Mouse (Mus musculus) liver, embryonic 14.5 days (tissue): ENCODE measurements at regions not wholly inside any gene's neighbourhood (a gene's known extent, or its start where the extent isn't known, plus 50 kb on each side); places are given as distances from the start of the nearest gene placed in this dataset.

Experiments
- ATAC-seq: fragments of 200-750 bp; cut with Nextera tagmentation; 2 replicates; pipeline ENCODE4 v1.8.0; 2017; ENCODE audit warnings: moderate number of reproducible peaks, mild to moderate bottlenecking, moderate library complexity; ENCODE audit not compliant: insufficient read depth
- DNase-seq, 3 experiments: peaks; one replicate each; pipeline ENCODE4 v3.0.0-alpha.2; 2012 to 2013; ENCODE audit warnings: low read depth in 3 of 3, low spot score in 3 of 3
- H3K27ac ChIP-seq: fragments of 300-500 bp; sonication (generic); 2 replicates; pipeline ENCODE4 v1.5.1; 2014; ENCODE audit warnings: moderate library complexity, mild to moderate bottlenecking, control low read depth, inconsistent platforms
- H3K27me3 ChIP-seq: fragments of 300-500 bp; sonication (generic); 2 replicates; pipeline ENCODE4 v1.6.1; 2014; ENCODE audit warnings: mild to moderate bottlenecking, low read length, moderate library complexity; ENCODE audit not compliant: control insufficient read depth, insufficient read depth
- H3K36me3 ChIP-seq: fragments of 300-500 bp; sonication (generic); replicated peaks from 2 replicates; pipeline ENCODE4 v1.6.1; 2014; ENCODE audit warnings: low read depth; ENCODE audit not compliant: control insufficient read depth, insufficient read depth
- H3K4me1 ChIP-seq, 2 experiments: fragments of 200-500 bp in 1 of 2; fragments of 300-500 bp in 1 of 2; sonication (generic) in 1 of 2; replicated peaks; 2 replicates each; pipeline ENCODE4 v1.6.1; 2012 to 2014; ENCODE audit warnings: antibody characterized with exemption in 1 of 2, inconsistent platforms in 1 of 2, low read length in 1 of 2; ENCODE audit not compliant: control insufficient read depth in 2 of 2, insufficient read depth in 2 of 2
- H3K4me2 ChIP-seq: fragments of 300-500 bp; sonication (generic); 2 replicates; pipeline ENCODE4 v1.6.1; 2014; ENCODE audit warnings: low read depth, mild to moderate bottlenecking, control low read depth, moderate library complexity
- H3K4me3 ChIP-seq, 2 experiments: fragments of 200-500 bp in 1 of 2; fragments of 300-500 bp in 1 of 2; sonication (generic) in 1 of 2; 2 replicates each; pipeline ENCODE4 v1.5.1; 2012 to 2014; ENCODE audit warnings: low read depth in 2 of 2, low read length in 2 of 2, mild to moderate bottlenecking in 2 of 2, control low read depth in 1 of 2, inconsistent platforms in 1 of 2, moderate library complexity in 1 of 2; ENCODE audit not compliant: insufficient read depth in 1 of 2
- H3K9ac ChIP-seq: fragments of 300-500 bp; sonication (generic); replicated peaks from 2 replicates; pipeline ENCODE4 v1.6.1; 2014; ENCODE audit warnings: mild to moderate bottlenecking, control low read depth, moderate library complexity
- H3K9me3 ChIP-seq: fragments of 300-500 bp; sonication (generic); 2 replicates; pipeline ENCODE4 v1.6.1; 2016; ENCODE audit warnings: low read length, mixed read lengths; ENCODE audit not compliant: control insufficient read depth
- CTCF ChIP-seq: IDR thresholded peaks from 2 replicates; pipeline ENCODE4 v1.5.1; 2016; ENCODE audit warnings: antibody characterized with exemption, low read depth, control low read depth
- EP300 ChIP-seq: IDR thresholded peaks from 2 replicates; pipeline ENCODE4 v1.6.1; 2016; ENCODE audit warnings: antibody characterized with exemption, low read depth
- whole genome bisulfite sequencing: fragments of 180-500 bp; shearing (Covaris S2); extraction: QIAGEN DNeasy Blood & Tissue Kit; methylation state at CpG from one replicate; pipeline ENCODE4 v1.1.7; 2014; ENCODE audit not compliant: insufficient replicate concordance; 5-methylcytosine and 5-hydroxymethylcytosine counted together

GRCm38 (mm10) chr9:46622255-46622654 lies 302.5 kb upstream of the 4931429L15Rik start:
- H3K36me3 ChIP-seq = no peaks in the 10 kb centered on the region
- no peak overlapping the region for H3K9ac ChIP-seq
- H3K27ac ChIP-seq = no peak overlapping the region
- DNase-seq (no peak), ATAC-seq (no peak)
- 45% methylated on average over 2 of the region's 2 CpGs for WGBS
- TF ChIP-seq EP300 (no peak), CTCF (no peak)
- no peaks in the 10 kb centered on the region for H3K27me3 ChIP-seq
- no peaks in the 10 kb centered on the region for H3K4me1 ChIP-seq
- no peak overlapping the region for H3K4me2 ChIP-seq
- H3K4me3 ChIP-seq = no peak overlapping the region
- H3K9me3 ChIP-seq = no peaks in the 10 kb centered on the region

GRCm38 (mm10) chr9:46621851-46622250 lies 302.1 kb upstream of the 4931429L15Rik start:
- Histone ChIP-seq H3K4me3 (no peak overlapping the region), H3K27ac (no peak overlapping the region), H3K36me3 (no peaks in the 10 kb centered on the region), H3K9me3 (no peaks in the 10 kb centered on the region), H3K4me1 (no peaks in the 10 kb centered on the region), H3K9ac (no peak overlapping the region), H3K27me3 (no peaks in the 10 kb centered on the region), H3K4me2 (no peak overlapping the region)
- WGBS = 76% methylated on average over 6 of the region's 6 CpGs
- ATAC-seq (no peak), DNase-seq (no peak)
- TF ChIP-seq EP300 (no peak), CTCF (no peak)

- Histone ChIP-seq H3K9me3 (no peaks in the 10 kb centered on the region; the same call in 1 of the 2 replicates), H3K4me2 (no peak overlapping the region), H3K4me1 (no peaks in the 10 kb centered on the region), H3K9ac (no peak overlapping the region), H3K36me3 (no peaks in the 10 kb centered on the region), H3K27me3 (no peaks in the 10 kb centered on the region), H3K4me3 (no peak overlapping the region), H3K27ac (no peak overlapping the region)
- ATAC-seq = no peak
- no peak for DNase-seq
- no peak for TF ChIP-seq CTCF
- no peak for TF ChIP-seq EP300
- WGBS = 29% methylated on average over 11 of the region's 11 CpGs
Measured at GRCm38 (mm10) chr9:46610101-46611005, 290.6 kb upstream of the 4931429L15Rik start.

- ATAC-seq = no peak
Measured at GRCm38 (mm10) chr9:46608695-46609094, 288.9 kb upstream of the 4931429L15Rik start.

GRCm38 (mm10) chr9:46600803-46601202 lies 281.0 kb upstream of the 4931429L15Rik start:
- DNase-seq = no peak
- H3K27me3 ChIP-seq = no peaks in the 10 kb centered on the region

More at GRCm38 (mm10) chr9:46608695-46609094, 288.9 kb upstream of the 4931429L15Rik start:
- Histone ChIP-seq H3K36me3 (no peaks in the 10 kb centered on the region), H3K27ac (no peak overlapping the region), H3K4me1 (no peaks in the 10 kb centered on the region), H3K27me3 (no peaks in the 10 kb centered on the region), H3K4me2 (no peak overlapping the region), H3K9me3 (no peaks in the 10 kb centered on the region; the same call in 1 of the 2 replicates), H3K9ac (no peak overlapping the region), H3K4me3 (no peak overlapping the region)
- no peak for DNase-seq
- TF ChIP-seq CTCF (no peak), EP300 (no peak)
- 65% methylated on average over 8 of the region's 8 CpGs for WGBS

More at GRCm38 (mm10) chr9:46600803-46601202, 281.0 kb upstream of the 4931429L15Rik start:
- ATAC-seq = no peak
- Histone ChIP-seq H3K9ac (no peak overlapping the region), H3K27ac (no peak overlapping the region), H3K4me1 (no peaks in the 10 kb centered on the region), H3K4me2 (no peak overlapping the region), H3K4me3 (no peak overlapping the region), H3K36me3 (no peaks in the 10 kb centered on the region), H3K9me3 (no peaks in the 10 kb centered on the region)
- TF ChIP-seq EP300 = no peak
- TF ChIP-seq CTCF = no peak
- WGBS = 73% methylated on average over 9 of the region's 9 CpGs
